Mouse (Mus musculus): ENCODE measurements around the gene AL731706.2. TPM values are rescaled to one million over a fixed set of nuclear protein-coding genes. Genes with fewer than 3 reads are reported as not detected.

AL731706.2 gene
- polyA plus RNA-seq (2012; rRNA removed): not detected in 2 replicates

DNA sequence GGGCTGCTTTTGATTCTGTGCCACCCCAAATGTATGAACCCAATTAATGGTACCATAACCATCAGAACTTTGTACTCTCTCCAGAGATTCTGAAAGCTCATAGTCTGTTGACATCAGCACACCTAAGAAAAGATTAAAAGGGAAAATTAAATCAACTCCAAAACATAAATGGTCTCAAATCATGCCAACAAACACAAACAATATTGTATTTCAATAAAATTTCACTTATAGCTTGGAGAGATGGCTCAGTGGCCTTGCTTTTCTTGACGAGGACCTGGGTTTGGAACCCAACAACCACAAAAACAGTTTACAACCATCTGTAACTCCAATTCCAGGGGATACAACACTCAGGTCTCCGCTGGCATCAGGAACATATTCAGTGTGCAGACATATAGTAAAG is at the start of gene AL731706.2:
TSS of gene AL731706.2 (minus strand) at position 101 of the 400 bp plus-strand sequence.
- TF ChIP-seq POLR2A (IDR thresholded peaks at IDR 0.05; ENCODE audit: low read depth, low read length) (no peak), CTCF (IDR thresholded peaks at IDR 0.05; ENCODE audit: extremely low read depth, insufficient read depth, insufficient read length, insufficient replicate concordance) (no peak)
- Histone ChIP-seq H3K27ac (ENCODE audit: insufficient read depth, low read length) (no peak within 1 kb of the TSS), H3K36me3 (ENCODE audit: control insufficient read depth, insufficient read depth, low read length) (peaks cover 17% of the 10 kb centered on the region), H3K4me3 (ENCODE audit: extremely low read depth, insufficient read depth, insufficient read length) (no peak within 1 kb of the TSS), H3K4me1 (ENCODE audit: control insufficient read depth, insufficient read depth, insufficient read length) (0 out of 2 replicates have a peak, but pooled peaks cover 2% of the 10 kb centered on the region), H3K27me3 (ENCODE audit: control insufficient read depth, insufficient read depth, low read length) (no peaks in the 10 kb centered on the region)
- DNase-seq (ENCODE audit: low read depth in 1 of 2, low spot score in 2 of 2): no peak
- WGBS: 95% methylated on average over 2 of the region's 2 CpGs

DNA sequence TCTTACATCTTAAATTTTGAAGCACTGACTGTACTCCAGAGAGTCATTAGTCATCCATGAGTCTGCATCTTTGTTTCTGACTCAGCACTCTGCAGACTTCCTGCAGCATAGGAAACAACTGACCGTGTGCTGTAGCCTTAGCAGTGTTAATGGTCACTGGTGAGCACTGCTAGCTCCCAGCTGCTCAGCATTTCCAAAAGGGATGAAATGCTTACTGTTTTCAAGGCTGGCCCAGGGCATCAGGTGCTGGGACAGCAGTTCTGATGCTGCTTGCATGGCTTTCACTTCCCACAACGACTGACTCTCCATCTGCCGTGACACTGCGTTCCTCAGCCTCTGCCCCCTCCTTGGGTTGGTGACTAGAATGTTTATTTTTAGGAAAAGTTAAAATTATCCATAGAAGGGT is 35.5 kb upstream of the AL731706.2 start:
- 21% methylated on average over 4 of the region's 4 CpGs for WGBS
- no peak overlapping the region for H3K27ac ChIP-seq (ENCODE audit: insufficient read depth, low read length)

DNA sequence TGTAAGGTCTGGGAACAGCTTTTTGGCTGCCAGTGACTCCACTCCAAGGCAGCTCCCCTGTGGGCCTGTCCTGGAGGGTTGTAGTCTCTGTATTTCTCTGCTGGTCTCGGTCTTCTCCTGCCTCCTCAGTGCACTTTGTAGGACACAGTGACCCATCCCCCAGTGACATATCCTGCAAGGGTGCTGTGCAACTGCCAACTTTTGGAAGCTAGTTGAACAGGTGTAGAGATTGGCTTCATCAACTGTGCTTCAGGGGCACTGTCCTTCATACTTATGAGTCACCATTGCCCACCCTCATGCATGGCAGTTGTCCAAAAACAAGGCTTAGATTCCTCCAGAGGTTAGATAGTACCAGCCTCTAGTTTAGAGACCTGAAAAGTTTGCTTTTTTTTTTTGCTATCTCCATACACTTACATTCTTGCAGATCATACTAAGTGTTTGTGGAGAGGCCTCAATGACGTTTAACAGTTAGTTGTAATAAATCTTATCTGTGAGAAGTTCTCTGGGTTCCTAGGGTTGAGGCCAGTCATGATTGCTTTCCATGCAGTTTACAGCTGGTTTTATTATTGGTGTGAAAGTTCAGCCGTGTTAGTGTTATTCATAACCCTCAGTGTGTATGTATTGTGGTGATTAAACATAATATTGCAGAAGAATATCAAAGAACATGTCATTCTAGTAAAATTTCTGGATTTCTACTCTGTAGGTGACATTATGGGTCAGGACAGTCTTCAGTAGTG is 34.9 kb upstream of the AL731706.2 start:
- Histone ChIP-seq H3K27ac (ENCODE audit: insufficient read depth, low read length) (no peak overlapping the region), H3K4me3 (ENCODE audit: extremely low read depth, insufficient read depth, insufficient read length) (no peak overlapping the region), H3K4me1 (ENCODE audit: control insufficient read depth, insufficient read depth, insufficient read length) (no peaks in the 10 kb centered on the region), H3K36me3 (ENCODE audit: control insufficient read depth, insufficient read depth, low read length) (no peaks in the 10 kb centered on the region), H3K27me3 (ENCODE audit: control insufficient read depth, insufficient read depth, low read length) (no peaks in the 10 kb centered on the region)
- no peak for DNase-seq (ENCODE audit: low read depth in 1 of 2, low spot score in 2 of 2)
- 86% methylated on average over 3 of the region's 3 CpGs for WGBS
- TF ChIP-seq CTCF (IDR thresholded peaks at IDR 0.05; ENCODE audit: extremely low read depth, insufficient read depth, insufficient read length, insufficient replicate concordance) (no peak), POLR2A (IDR thresholded peaks at IDR 0.05; ENCODE audit: low read depth, low read length) (no peak)

More for the DNA sequence above, 35.5 kb upstream of the AL731706.2 start:
- Histone ChIP-seq H3K36me3 (ENCODE audit: control insufficient read depth, insufficient read depth, low read length) (no peaks in the 10 kb centered on the region), H3K4me3 (ENCODE audit: extremely low read depth, insufficient read depth, insufficient read length) (no peak overlapping the region), H3K27me3 (ENCODE audit: control insufficient read depth, insufficient read depth, low read length) (no peaks in the 10 kb centered on the region), H3K4me1 (ENCODE audit: control insufficient read depth, insufficient read depth, insufficient read length) (no peaks in the 10 kb centered on the region)
- TF ChIP-seq CTCF (IDR thresholded peaks at IDR 0.05; ENCODE audit: extremely low read depth, insufficient read depth, insufficient read length, insufficient replicate concordance) (no peak), POLR2A (IDR thresholded peaks at IDR 0.05; ENCODE audit: low read depth, low read length) (no peak)
- DNase-seq (ENCODE audit: low read depth in 1 of 2, low spot score in 2 of 2): no peak

DNA sequence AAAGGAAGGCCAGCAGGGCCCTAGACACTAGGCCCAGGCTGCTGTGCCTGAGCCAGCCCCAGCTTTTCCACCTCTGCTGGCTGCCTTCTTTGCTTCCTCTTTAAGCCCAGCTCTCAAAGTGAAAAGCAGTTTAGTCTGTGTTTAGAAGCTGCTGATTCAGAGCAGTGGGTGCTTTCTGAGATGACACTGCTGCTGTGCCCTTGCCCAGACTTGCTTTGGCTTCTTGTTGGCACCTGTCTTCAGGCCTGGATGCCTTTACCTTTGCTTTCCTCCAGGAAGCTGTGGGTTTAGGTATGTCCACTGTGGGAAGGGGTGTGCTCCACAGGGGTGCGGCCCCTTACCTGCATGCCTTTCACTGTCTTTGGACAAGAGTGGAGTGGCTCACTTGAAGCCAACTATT is 34.0 kb upstream of the AL731706.2 start:
- TF ChIP-seq CTCF (IDR thresholded peaks at IDR 0.05; ENCODE audit: extremely low read depth, insufficient read depth, insufficient read length, insufficient replicate concordance) (no peak), POLR2A (IDR thresholded peaks at IDR 0.05; ENCODE audit: low read depth, low read length) (no peak)
- no peak overlapping the region for H3K27ac ChIP-seq (ENCODE audit: insufficient read depth, low read length)
- no peak for DNase-seq (ENCODE audit: low read depth in 1 of 2, low spot score in 2 of 2)
- no peaks in the 10 kb centered on the region for H3K27me3 ChIP-seq (ENCODE audit: control insufficient read depth, insufficient read depth, low read length)
- 96% methylated on average over 1 of the region's 1 CpGs for WGBS
- H3K36me3 ChIP-seq (ENCODE audit: control insufficient read depth, insufficient read depth, low read length): no peaks in the 10 kb centered on the region
- no peak overlapping the region for H3K4me3 ChIP-seq (ENCODE audit: extremely low read depth, insufficient read depth, insufficient read length)
- H3K4me1 ChIP-seq (ENCODE audit: control insufficient read depth, insufficient read depth, insufficient read length): no peaks in the 10 kb centered on the region

DNA sequence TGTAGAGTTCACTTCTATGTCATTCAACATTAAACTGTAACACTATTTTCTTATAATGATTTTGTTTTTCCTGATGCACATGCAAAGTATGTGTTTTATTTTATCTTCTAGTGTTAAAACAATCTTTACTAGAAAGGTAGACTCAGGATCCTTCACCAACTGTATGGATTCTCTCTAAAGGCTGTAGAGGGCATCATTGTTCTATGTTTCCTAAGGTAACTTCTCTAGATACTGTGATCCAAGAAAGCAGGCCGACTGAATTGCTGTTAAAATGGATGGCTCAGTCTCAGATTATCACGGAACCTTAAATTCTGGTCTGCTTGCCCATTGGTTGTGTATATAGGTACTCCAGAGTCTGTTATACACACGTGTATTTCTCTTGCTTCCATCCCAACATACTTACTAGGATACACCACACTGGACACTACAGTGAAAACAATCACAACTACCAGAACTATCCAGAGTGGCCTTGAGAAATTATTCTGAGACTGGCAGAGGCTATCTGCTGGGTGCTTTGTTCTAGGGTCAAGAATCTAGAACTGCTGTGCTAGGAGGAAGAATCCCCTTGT is 28.9 kb upstream of the AL731706.2 start:
- WGBS: 72% methylated on average over 3 of the region's 3 CpGs
- no peak for DNase-seq (ENCODE audit: low read depth in 1 of 2, low spot score in 2 of 2)
- Histone ChIP-seq H3K4me1 (ENCODE audit: control insufficient read depth, insufficient read depth, insufficient read length) (no peaks in the 10 kb centered on the region), H3K27ac (ENCODE audit: insufficient read depth, low read length) (no peak overlapping the region), H3K4me3 (ENCODE audit: extremely low read depth, insufficient read depth, insufficient read length) (no peak overlapping the region; the same call in 1 of the 2 replicates), H3K36me3 (ENCODE audit: control insufficient read depth, insufficient read depth, low read length) (no peaks in the 10 kb centered on the region), H3K27me3 (ENCODE audit: control insufficient read depth, insufficient read depth, low read length) (no peaks in the 10 kb centered on the region)
- no peak for TF ChIP-seq POLR2A (IDR thresholded peaks at IDR 0.05; ENCODE audit: low read depth, low read length)
- TF ChIP-seq CTCF (IDR thresholded peaks at IDR 0.05; ENCODE audit: extremely low read depth, insufficient read depth, insufficient read length, insufficient replicate concordance): no peak

DNA sequence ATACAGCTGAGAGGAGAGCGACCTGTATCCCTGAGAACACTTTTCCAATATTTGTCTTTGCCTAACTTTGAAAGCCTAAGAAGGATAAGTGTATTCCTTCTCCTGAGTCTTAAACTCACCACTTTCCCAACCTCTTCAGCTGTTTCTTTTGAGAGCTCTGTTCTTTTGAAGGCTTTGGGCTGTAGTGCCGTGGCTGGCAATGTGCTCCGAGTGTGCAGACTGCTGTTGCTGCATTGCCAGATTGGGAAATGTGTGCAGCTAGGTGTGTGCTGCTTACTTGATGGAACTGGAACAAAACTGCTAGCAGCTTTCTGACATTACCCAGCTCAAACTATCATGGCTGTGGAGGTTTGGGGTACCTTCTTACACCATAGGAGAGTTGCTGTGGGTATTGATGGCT is 27.5 kb upstream of the AL731706.2 start:
- H3K36me3 ChIP-seq (ENCODE audit: control insufficient read depth, insufficient read depth, low read length): no peaks in the 10 kb centered on the region
- no peak for DNase-seq (ENCODE audit: low read depth in 1 of 2, low spot score in 2 of 2)
- TF ChIP-seq POLR2A (IDR thresholded peaks at IDR 0.05; ENCODE audit: low read depth, low read length): no peak
- TF ChIP-seq CTCF (IDR thresholded peaks at IDR 0.05; ENCODE audit: extremely low read depth, insufficient read depth, insufficient read length, insufficient replicate concordance): no peak
- no peaks in the 10 kb centered on the region for H3K4me1 ChIP-seq (ENCODE audit: control insufficient read depth, insufficient read depth, insufficient read length)
- WGBS: 91% methylated on average over 3 of the region's 3 CpGs
- no peak overlapping the region for H3K4me3 ChIP-seq (ENCODE audit: extremely low read depth, insufficient read depth, insufficient read length)
- H3K27ac ChIP-seq (ENCODE audit: insufficient read depth, low read length): no peak overlapping the region
- no peaks in the 10 kb centered on the region for H3K27me3 ChIP-seq (ENCODE audit: control insufficient read depth, insufficient read depth, low read length)

DNA sequence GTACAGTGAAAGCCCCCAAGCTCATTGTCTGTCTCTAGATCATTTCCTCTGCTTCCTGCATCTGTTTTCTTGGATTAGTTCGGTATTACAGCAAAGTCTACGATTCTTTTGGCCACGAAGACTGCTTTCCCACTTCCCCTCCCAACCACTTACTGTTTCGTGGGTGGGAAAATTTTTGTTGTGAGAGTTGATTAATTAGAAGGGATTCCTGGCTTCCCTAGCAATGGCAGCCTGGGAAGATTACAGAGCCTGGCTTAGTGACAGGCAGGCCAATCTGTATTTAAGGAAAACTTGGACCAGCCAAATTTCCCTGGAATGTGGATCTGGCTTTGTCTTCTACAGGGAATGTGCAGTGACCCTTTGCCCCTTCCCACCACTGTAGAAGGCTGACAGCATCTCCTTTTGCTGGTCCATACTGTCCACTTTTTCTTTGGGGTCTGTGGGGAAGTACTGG is 26.5 kb upstream of the AL731706.2 start:
- H3K4me1 ChIP-seq (ENCODE audit: control insufficient read depth, insufficient read depth, insufficient read length): no peaks in the 10 kb centered on the region
- no peak overlapping the region for H3K4me3 ChIP-seq (ENCODE audit: extremely low read depth, insufficient read depth, insufficient read length)
- no peaks in the 10 kb centered on the region for H3K27me3 ChIP-seq (ENCODE audit: control insufficient read depth, insufficient read depth, low read length)
- H3K27ac ChIP-seq (ENCODE audit: insufficient read depth, low read length): no peak overlapping the region
- no peak for TF ChIP-seq POLR2A (IDR thresholded peaks at IDR 0.05; ENCODE audit: low read depth, low read length)
- TF ChIP-seq CTCF (IDR thresholded peaks at IDR 0.05; ENCODE audit: extremely low read depth, insufficient read depth, insufficient read length, insufficient replicate concordance): no peak
- DNase-seq (ENCODE audit: low read depth in 1 of 2, low spot score in 2 of 2): no peak
- H3K36me3 ChIP-seq (ENCODE audit: control insufficient read depth, insufficient read depth, low read length): no peaks in the 10 kb centered on the region
- WGBS: 40% methylated on average over 4 of the region's 4 CpGs
